Mouse (Mus musculus): ENCODE results near the gene Fgb.

Fgb gene

DNA sequence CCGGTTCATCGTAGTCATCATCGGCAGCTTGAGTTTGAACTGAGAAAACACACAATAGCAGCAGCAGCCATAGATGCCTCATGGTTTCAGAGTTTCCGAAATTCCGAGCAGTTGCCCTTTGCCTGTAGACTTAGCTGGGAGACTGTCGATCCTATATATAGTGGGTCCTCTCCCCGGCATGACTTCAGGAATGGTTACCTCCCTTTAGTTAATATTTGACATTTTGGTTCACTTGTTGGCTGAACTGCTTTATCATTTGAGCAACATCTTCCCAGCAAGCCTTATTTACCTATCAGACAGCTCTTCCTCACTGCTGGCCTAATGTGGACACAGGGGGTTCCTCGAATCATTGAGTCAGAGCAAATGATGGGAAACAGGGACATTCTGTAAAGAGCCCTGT lies at the start of gene Fgb:
TSS of gene Fgb (minus strand) at position 184 of the 400 bp plus-strand sequence.
- DNase-seq = peak; percentile 74

DNA sequence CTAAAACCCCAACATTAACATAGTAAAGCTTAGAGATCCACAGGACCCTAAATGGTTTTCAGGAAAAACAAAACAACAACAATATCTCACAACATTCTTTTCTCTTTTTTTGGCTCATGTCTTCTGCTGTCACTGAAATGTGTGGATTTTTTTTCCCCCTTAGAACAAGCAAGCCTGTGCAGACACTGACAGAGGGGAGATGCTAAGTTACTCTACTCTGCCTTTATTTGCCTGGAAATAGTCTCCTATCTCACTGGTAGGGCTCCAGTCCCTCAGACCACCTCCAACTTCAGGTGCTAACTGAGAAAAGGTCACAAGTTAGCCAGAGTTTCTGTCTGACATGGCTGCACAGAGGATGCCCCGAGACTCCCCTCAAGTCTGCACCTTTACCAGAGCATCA lies 49.5 kb upstream of the Fgb start:
- DNase-seq = no peak

DNA sequence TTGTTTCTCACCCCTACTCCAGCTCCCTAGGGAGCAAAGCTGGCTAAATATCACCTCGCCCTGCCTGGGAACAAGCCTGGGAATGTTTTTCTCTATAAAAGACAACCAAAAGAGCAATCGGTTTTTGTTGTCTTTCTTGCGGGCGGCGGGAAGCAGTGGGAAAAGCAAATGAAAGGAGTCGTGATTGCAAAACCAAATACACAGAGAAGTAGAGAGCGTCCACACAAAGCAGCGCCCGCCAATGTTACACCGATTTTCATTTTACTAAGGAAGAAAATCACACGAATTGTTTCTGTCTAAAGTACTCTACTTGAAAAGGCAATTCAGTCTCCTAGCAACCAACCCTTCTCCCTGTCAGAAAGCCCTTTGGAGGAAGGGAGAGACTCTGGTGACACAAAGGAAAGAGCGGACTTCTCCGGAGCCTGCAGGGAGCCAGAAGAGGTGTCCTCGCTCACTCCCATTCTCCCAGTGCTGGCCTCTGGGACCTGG lies 48.9 kb upstream of the Fgb start:
- DNase-seq = no peak

DNA sequence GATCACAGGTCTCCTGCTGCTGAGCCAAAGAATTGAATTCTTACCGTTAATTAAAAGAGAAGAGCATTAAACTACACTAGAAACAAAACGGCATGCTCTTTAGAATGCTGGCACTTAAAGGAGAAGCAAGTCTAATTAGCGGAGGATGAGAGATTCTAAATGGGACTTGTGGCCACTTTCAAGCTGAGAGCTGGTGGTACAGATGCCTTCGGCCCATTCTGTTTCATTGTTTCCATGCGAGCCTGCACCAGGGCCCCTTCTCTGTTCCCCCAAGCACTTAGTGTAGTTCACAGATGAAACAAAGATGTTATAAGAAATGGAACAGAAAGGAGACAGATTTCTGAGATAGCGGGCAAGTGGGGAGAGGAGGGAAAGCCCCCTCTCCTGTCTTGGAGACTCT lies 47.9 kb upstream of the Fgb start:
- no peak for DNase-seq

DNA sequence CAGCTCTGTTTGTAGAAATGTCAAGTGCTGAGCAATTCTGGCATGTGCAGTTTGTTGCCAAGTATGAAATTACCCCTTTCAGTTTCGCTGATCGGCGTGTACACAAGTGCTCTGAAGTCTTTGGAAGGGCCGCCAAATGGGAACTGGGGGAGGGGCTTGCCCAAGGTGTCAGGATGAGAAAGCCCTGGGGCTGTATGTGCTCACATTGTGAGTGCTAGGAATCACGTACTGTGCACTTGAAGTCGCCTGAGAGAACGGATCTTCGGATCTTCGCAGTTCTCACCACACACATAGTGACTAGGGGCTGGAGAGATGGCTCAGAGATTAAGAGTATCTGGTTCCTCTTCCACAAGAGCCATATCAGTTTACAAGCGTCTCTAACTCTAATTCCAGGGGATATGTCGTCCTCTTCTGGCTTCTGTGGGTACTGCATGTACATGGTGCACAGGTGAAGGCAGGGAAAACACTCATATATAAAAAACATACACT lies 30.9 kb upstream of the Fgb start:
- DNase-seq = peak; percentile 88

DNA sequence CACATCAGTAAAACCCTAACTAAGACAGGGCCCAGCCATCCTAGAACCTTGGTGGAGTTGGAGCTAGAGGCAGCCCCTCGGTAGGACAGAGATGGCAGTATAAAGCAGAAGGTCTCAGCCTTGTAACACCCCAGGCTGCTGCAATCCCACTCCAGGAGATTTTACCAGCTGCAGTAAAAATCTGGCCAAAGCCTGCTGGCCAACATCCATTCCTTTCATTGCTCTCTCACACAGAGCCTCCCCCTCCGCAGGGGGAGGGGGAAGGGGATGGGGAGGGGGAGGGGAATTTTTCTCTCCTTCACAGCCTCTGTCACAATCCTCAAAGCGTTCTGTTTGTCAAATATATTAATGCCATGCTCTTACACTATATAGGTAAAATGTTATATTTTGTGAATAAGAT lies 26.9 kb upstream of the Fgb start:
- DNase-seq = peak; percentile 96

DNA sequence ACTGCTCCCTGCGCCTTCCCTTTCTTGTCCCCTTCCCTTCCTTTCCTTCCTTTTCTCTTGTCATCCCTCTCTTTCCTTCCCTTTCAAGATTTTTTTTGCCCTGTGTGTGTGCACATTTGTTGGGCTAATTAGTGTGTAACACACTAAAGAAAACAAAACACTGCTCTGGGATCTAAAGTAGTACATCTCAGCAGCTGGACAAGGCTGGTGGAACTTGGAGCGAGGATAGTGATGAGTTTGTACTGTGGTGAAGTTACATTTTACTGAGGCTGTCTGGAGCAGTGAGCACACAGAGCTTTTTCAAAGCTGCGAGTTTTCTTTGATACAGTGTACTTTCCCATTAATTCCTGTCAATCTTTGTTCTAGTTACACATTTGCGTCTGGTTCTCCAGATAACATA lies 20.6 kb upstream of the Fgb start:
- DNase-seq = peak; percentile 92

DNA sequence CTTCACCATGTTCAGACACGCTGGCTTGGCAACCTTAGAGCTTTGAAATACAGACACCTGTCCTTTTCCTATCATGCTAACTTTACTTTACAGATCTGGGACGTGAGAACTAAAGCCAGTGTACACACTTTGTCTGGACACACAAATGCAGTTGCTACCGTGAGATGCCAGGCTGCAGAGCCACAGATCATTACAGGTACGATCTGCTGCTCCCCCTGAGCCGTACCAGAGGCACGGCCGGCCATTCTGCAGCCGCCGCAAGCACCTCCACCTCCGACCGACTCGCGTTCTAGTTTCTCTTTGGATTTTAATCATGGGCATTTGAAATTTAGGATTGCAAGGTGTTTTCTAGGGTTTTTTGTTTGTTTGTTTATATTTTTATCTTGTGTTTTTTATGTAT lies 19.2 kb upstream of the Fgb start:
- no peak for DNase-seq

DNA sequence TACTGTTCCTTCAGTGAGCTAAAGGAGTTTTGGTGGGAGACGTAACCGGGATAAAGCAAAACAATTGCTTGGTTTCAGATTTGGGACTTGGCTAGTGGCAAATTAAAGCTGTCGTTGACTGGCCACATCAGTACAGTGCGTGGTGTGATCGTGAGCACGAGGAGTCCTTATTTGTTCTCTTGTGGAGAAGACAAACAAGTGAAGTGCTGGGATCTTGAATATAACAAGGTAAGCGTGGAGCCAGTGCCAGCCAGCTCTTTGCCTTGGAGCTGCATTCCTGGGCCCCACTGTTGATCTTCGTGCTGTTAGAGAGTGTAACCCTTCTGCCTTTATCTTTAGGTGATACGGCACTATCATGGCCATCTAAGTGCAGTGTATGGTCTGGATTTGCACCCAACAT lies 18.3 kb upstream of the Fgb start:
- no peak for DNase-seq

DNA sequence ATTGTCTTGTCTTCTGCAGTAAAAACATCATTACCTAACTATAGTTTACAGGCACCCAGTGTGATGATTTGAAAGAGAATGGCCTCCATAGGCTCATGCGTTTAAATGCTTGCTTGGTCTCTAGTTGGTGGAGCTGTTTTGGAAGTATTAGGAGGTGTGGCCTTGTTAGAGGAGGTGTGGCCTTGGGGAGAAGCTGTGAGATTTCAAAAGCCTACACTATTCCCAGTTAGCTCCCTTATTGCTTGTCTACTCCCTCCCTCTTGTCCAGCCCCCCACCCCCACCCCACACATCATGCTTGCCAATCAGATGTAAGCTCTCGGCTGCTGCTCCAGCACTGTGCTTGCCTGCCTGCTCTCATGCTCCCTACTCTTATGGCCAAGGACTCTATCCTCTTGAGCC lies 7.4 kb upstream of the Fgb start:
- DNase-seq = peak; percentile 37

DNA sequence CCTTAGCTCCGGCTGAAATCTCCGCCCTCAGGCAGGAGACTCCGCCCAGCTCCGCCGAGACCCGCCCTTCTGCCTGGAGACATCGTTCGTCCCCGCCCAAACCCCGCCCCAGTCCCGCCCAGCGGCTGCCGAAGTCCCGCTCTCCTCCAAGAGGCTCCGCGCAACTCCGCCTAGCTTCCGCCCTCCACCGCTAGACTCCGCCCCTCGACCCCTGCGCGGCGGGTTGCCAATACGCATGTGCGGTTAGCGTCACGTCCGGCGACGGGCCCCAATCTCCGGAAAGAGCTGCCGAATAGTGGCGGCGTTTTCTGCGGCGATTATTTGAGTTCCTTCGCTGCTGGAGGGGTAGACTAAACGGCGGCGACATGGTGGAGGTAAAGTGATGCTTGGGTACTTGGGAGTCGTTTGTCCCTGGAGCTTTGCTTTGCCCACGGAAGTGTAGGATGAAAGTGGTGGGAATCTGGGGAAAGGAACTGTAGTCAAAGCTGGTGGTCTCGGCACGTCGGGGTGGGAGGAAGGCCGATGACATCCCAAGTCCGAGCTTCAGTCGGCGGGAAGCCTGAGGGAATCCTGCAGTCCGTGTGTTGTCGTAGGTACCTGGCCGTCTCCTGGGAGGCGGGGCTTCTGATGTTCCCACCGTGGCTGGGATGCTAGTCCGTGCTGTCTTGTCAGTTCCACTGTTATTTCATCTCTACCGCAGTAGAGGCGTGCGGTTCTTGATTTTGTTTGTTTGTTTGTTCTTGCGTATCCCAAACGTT lies 5.8 kb upstream of the Fgb start, which contains the start of gene Plrg1:
TSS of gene Plrg1 (plus strand) at position 242 of the 758 bp plus-strand sequence.
- peak; percentile 100 for DNase-seq

DNA sequence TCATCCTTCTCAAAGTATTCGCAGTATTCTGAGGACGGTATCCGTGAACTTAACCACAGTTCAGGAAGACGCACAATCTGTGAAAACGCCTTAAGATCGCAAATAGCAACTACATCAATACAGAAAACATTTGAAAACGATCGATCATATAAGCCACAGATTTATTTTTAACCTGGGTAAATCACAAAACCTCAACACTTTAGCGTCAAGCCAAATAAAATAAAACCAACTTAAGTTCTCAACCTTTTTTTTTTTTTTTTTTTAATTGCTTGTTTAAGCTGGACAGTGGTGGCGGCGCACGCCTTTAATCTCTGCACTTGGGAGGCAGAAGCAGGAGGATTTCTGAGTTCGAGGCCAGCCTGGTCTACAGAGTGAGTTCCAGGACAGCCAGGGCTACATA lies 5.1 kb upstream of the Fgb start:
- DNase-seq = no peak

DNA sequence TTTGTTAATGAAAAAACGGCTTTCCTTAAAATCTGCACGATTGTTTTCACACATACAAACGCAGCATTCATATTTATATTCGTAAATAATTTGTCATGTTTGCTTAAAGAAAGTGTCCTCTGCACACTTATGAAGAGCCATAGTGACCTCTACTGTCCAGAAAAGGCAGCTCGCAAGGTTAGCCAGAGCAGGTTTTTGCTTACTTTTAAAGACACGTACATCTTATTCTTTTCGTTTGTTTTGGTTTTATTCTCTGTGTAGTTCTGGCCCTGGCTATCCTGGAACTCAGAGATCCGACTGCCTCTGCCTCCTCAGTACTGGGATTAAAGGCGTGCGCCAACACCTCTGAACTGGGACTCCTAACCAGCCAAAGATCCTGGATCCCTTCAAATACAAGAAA lies 4.1 kb upstream of the Fgb start:
- peak; percentile 56 for DNase-seq

DNA sequence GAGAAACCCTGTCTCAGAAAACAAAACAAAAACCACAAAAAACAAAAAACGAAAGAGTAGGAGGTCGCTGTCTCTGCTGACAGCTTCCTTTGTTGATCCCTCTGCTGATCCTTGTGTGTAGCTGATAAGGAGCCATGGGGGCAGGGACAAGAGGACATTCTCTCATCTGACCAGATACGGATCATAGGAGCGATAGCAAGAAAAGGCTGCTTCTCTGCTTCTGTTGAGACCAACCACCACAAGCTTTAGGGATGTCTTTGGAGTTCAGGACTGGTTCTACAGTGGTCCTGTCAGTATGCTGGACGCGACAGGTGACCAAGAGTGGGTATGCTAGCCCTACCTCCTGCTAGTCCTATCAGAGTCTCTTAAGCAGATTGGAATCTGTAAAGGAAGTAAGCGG lies 3.5 kb upstream of the Fgb start:
- peak; percentile 75 for DNase-seq

DNA sequence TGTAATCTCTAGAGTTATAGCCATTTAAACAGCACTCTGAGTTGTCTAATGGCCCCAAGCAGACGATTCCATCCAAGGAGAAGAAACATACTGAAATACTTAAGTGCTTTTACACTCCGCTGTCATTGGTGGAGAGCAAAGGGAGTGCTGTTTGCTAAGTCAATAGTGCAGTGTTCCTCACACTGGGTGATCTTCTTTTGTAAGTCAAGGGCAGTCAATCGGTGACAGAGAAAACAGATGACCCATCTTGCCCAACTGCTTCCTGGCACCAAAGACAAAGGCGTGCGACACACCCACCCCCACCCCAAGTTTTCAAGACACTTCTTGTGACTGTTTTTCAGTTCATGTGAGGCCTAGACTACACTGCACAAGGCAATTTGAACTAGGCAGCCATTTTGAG lies 2.4 kb upstream of the Fgb start:
- no peak for DNase-seq

DNA sequence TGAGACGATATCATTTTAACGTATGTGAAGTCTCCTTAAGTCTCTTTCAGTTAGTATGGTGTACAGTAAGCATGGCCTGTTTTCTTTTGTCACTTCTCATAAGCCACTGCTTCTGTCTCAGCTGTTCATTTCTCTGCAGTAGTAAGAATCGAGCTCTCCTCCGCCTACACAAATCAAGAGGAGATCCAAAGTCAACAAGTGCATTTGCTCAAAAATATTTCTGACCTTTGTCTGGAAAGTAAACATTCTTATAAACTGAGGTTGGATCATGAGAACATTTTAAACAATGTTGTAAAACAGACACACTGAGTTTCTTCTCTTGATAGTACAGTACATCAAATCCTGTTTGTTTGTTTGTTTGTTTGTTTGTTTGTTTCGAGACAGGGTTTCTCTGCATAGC lies 998 bp upstream of the Fgb start:
- DNase-seq = no peak

DNA sequence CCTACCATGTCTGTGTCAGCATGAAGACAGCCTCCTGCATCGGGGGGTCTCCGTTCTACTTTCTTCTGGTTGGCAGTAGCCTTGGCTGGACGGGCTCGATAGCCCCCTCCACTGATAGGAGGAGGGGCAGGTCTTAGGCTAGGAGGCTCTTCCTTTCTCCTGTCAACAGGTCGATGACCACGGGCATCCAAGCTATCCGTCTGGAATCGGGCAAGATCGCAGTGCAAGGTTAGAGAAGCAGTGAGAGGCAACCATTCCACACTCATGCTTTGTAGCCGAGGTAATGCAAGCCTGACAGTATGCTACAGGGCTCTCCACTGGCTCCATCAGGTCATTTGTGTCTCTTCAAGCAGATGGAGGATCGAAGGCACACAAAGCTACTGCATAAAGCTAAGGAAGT lies 3.0 kb downstream of the Fgb start:
- DNase-seq = peak; percentile 65

DNA sequence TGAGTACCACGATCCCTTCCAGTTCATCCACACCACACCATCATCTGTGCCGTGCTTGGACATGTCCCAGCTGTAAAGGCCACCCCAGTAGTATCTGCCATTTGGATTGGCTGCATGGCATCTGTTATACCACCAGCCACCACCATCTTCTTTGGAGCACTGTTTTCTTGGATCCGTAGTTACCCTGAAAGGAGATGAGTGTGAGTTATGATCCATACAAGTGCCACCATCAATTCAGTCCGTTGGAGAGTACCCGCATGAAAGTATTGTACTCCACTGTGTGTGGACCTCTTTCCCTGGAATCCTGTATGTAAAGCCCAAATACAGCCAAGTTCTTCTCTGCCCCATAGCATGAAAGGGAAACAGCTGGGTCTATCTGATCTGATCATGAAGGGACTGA lies 7.2 kb downstream of the Fgb start:
- DNase-seq = peak; percentile 76

DNA sequence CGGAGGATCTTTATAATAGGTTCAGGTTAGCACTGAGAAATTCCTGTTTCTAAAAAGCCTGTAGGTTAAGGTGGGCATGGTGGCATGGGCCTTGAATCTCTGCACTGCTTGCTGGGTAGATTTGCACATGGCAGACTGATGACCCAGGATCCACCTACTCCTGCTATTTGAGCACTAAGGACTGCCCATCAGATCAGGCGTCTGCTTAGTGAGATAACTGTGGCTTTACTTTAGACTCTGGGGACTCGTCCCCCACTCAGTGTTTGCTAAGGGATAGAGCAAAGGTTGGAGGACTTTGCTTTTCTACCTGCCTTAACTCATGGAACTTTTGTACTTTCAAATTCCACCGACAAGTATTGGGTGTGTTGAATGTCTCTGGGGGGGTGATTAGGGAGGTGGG lies 10.0 kb downstream of the Fgb start:
- peak; percentile 75 for DNase-seq

DNA sequence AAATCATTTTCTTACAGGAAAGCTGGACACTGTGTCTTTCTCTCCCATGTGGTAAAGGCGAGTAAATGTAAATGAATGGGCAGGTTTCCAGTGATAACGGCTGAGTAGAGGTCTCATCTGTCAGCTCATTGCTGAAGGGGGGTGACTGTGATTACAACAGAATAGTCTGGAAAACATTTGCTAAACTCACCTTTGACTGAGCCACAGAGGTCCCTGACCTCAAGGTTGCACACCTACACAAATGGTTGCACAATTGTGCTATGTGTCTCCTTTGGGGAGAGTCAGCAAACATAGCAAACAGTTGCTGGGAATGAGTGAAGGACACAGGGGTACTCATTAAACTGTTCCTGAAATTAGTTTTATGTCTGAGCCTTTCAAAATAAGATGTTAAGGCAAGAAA lies 10.8 kb downstream of the Fgb start:
- DNase-seq = peak; percentile 30

DNA sequence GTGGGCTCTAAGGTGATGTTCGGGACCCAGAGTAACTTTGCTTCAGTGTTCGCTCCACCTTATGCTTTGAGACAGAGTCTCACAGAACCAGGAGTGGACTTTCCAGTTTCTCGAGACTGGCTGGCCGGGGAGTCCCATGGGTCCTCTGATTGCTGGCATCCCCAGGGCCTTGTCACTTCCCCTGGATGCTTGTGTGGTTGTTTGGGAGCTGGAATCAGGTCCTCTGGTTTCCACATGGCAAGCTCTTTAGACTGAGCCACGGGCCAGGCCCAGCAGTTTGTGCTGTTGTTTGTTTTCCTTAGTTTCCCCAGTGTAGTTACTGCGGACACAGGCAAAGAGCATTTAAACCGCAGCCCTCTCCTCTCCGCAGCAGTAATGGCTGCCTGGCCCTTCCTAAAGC lies 15.9 kb downstream of the Fgb start:
- DNase-seq = peak; percentile 82

DNA sequence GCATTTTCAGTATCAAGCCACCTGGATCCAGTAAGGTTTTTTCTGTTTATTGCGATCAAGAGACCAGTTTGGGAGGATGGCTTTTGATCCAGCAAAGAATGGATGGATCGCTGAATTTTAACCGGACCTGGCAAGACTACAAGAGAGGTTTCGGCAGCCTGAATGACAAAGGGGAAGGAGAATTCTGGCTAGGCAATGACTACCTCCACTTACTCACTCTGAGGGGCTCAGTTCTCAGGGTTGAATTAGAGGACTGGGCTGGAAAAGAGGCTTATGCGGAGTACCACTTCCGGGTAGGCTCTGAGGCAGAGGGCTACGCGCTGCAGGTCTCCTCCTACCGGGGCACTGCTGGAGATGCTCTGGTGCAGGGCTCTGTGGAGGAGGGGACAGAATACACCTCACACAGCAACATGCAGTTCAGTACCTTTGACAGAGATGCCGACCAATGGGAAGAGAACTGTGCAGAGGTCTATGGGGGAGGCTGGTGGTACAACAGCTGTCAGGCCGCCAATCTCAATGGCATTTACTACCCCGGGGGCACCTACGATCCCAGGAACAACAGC lies 16.8 kb downstream of the Fgb start:
- DNase-seq = peak; percentile 22

DNA sequence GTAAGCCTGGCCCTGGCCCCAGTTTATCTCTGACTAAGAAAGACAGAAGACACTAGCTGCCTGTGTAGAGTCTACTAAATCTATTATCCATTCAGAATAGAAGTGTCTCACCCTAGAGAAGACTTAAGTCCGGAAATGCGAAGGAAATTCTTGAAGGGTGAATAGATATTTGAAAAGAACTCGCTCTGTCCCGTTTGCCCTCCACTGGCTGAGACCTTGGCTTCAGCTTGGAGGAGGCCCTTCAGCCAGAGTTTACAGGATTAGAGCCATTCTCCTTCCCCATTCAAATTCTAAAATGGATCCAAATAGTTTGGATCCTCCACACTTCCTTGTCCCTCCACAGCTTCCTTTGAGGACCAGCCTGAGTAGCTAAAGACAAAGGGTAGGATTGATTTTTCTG lies 19.3 kb downstream of the Fgb start:
- peak; percentile 44 for DNase-seq

DNA sequence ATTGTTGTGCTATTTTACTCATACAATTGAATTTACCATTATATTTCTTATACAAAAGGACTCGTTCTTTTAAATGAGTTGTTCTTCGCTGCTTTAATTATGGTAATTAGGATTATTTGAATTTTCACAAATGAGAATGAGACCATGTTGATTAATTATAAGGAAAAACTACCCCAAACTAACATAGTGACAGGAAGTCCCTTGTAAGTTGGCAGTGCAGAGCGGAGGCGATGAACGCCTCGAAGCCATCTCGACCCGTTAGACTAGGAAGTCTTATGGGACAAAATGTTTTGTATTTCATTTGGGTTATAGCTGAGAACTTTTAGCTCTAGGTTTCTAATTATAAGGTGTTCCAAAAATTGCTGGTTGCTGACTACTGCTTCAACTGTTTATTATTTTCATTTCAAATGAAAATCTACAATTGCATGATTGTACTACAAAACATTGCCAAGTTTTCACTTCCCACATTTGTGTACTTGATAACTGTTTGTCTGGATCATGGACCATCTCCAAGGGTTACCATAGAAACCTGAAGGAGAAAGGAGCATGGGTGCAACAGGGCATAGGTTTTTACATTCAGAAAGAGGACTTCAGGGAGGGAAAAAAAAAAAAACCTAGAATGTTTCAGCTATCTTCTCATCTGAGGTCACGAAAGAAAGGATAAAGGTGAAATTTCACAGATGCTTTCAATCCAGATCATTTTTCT lies 22.0 kb downstream of the Fgb start:
- DNase-seq = peak; percentile 24
